Mouse (Mus musculus): ENCODE results near the gene Zkscan16. TPM values are rescaled to one million over a fixed set of nuclear protein-coding genes. Genes with fewer than 3 reads are reported as not detected.

Zkscan16 gene
- total RNA-seq (2014; fragmentation: Nextera tagmentation) (not detected in 2 replicates), total RNA-seq (2017) (not detected in 2 replicates)

GRCm38 (mm10) chr4:58943420-58944205 lies at the start of gene Zkscan16:
Gene Zkscan16 (plus strand): TSS chr4:58943628.
- peak; percentile 76 for ATAC-seq (replicated peaks; ENCODE audit: poor library complexity, severe bottlenecking)

GRCm38 (mm10) chr4:58894399-58894798 lies 49.0 kb upstream of the Zkscan16 start:
- no peak for ATAC-seq (replicated peaks; ENCODE audit: poor library complexity, severe bottlenecking)

- ATAC-seq (replicated peaks; ENCODE audit: poor library complexity, severe bottlenecking), result no peak
Measured at GRCm38 (mm10) chr4:58897436-58897835, 46.0 kb upstream of the Zkscan16 start.

GRCm38 (mm10) chr4:58898318-58898717 lies 45.1 kb upstream of the Zkscan16 start:
- ATAC-seq (replicated peaks; ENCODE audit: poor library complexity, severe bottlenecking), result peak; percentile 42; the same call in 1 of the 2 replicates

- ATAC-seq (replicated peaks; ENCODE audit: poor library complexity, severe bottlenecking), result no peak
Measured at GRCm38 (mm10) chr4:58907453-58907852, 36.0 kb upstream of the Zkscan16 start.

- ATAC-seq (replicated peaks; ENCODE audit: poor library complexity, severe bottlenecking), result no peak
Measured at GRCm38 (mm10) chr4:58910175-58911068, 33.0 kb upstream of the Zkscan16 start.

GRCm38 (mm10) chr4:58911069-58911830 lies 32.2 kb upstream of the Zkscan16 start:
- no peak for ATAC-seq (replicated peaks; ENCODE audit: poor library complexity, severe bottlenecking)

GRCm38 (mm10) chr4:58911831-58912628 lies 31.4 kb upstream of the Zkscan16 start:
- ATAC-seq (replicated peaks; ENCODE audit: poor library complexity, severe bottlenecking), result peak; percentile 13

GRCm38 (mm10) chr4:58912629-58913335 lies 30.6 kb upstream of the Zkscan16 start, which contains the start of gene Ecpas:
Gene Ecpas (minus strand): TSS chr4:58912749.
- ATAC-seq (replicated peaks; ENCODE audit: poor library complexity, severe bottlenecking), result peak; percentile 63

- ATAC-seq (replicated peaks; ENCODE audit: poor library complexity, severe bottlenecking), result peak; percentile 77
Measured at GRCm38 (mm10) chr4:58913336-58914026, 29.9 kb upstream of the Zkscan16 start.

- peak; percentile 36 for ATAC-seq (replicated peaks; ENCODE audit: poor library complexity, severe bottlenecking)
Measured at GRCm38 (mm10) chr4:58915081-58915826, 28.2 kb upstream of the Zkscan16 start.

GRCm38 (mm10) chr4:58923933-58924332 lies 19.5 kb upstream of the Zkscan16 start:
- ATAC-seq (replicated peaks; ENCODE audit: poor library complexity, severe bottlenecking), result peak; percentile 70

- no peak for ATAC-seq (replicated peaks; ENCODE audit: poor library complexity, severe bottlenecking)
Measured at GRCm38 (mm10) chr4:58925664-58926063, 17.8 kb upstream of the Zkscan16 start.

- no peak for ATAC-seq (replicated peaks; ENCODE audit: poor library complexity, severe bottlenecking)
Measured at GRCm38 (mm10) chr4:58926120-58926519, 17.3 kb upstream of the Zkscan16 start.

GRCm38 (mm10) chr4:58927661-58928060 lies 15.8 kb upstream of the Zkscan16 start:
- ATAC-seq (replicated peaks; ENCODE audit: poor library complexity, severe bottlenecking), result 0 out of 2 replicates have a peak, but pooled peaks have one; percentile 25

GRCm38 (mm10) chr4:58932541-58932940 lies 10.9 kb upstream of the Zkscan16 start:
- no peak for ATAC-seq (replicated peaks; ENCODE audit: poor library complexity, severe bottlenecking)

GRCm38 (mm10) chr4:58934308-58934707 lies 9.1 kb upstream of the Zkscan16 start:
- ATAC-seq (replicated peaks; ENCODE audit: poor library complexity, severe bottlenecking), result no peak
